Mouse (Mus musculus) gastrocnemius, adult 8-10 months (tissue): Measurements from ENCODE around the gene Mybl2. TPM values are rescaled to one million over a fixed set of nuclear protein-coding genes. Genes with fewer than 3 reads are reported as not detected.

ENCODE experiments used
- DNase-seq, 2 experiments: peaks; one replicate each; pipeline ENCODE4 v3.0.0; 2022; ENCODE audit warnings: low spot score in 2 of 2
- microRNA-seq: library from miRNA; unstranded; fragments of <30 nt; microRNA quantifications from one replicate; pipeline ENCODE4 v1.2.0, GENCODE M21; 2022
- total RNA-seq, 4 experiments: library from RNA; stranded (reverse); gene quantifications; 2 replicates each; pipeline ENCODE4 v1.2.4; 2022

Gene Mybl2
- total RNA-seq, 4 experiments from 2014 or later, result 0.27 to 0.53 (median 0.48) TPM; not detected in 1

- DNase-seq, result no peak
Observed at GRCm38 (mm10) chr2:163111413-163112201, 57.1 kb downstream of the Mybl2 start.

GRCm38 (mm10) chr2:163120626-163121352, 66.3 kb downstream of the Mybl2 start:
- no peak for DNase-seq

GRCm38 (mm10) chr2:163121353-163121660, 66.8 kb downstream of the Mybl2 start:
- no peak for DNase-seq

- DNase-seq, result peak in 1 of 2 experiments; percentile 35
Observed at GRCm38 (mm10) chr2:163122319-163122718, 67.8 kb downstream of the Mybl2 start.

GRCm38 (mm10) chr2:163123496-163123895, 69.0 kb downstream of the Mybl2 start:
- no peak for DNase-seq

- DNase-seq, result no peak
Observed at GRCm38 (mm10) chr2:163130837-163131236, 76.3 kb downstream of the Mybl2 start.

- DNase-seq, result no peak
Observed at GRCm38 (mm10) chr2:163132314-163132713, 77.8 kb downstream of the Mybl2 start.

Small RNA genes lying within 50 kb of the gene (microRNA-seq; reads per million reads assigned to microRNA genes)
- not detected for gene Gm22174
- gene Mir7003, result not detected

Other genes starting within 250 kb of the Mybl2 start
- gene Srsf6, start 123.2 kb upstream of the Mybl2 start, total RNA-seq, result 10 to 100 TPM; 29.8 to 41.1 (median 32.9) TPM
- gene L3mbtl1, start 111.2 kb upstream of the Mybl2 start, total RNA-seq, result not detected
- not detected for gene Sgk2, start 67.4 kb upstream of the Mybl2 start, total RNA-seq
- gene Ift52, start 37.3 kb upstream of the Mybl2 start, total RNA-seq, result 10 to 100 TPM; 16.3 to 17.8 (median 17.7) TPM
- not detected for gene Gtsf1l, start 33.2 kb downstream of the Mybl2 start, total RNA-seq
- under 1 TPM in 3 of 4 experiments, not detected in 1; 0.31 to 0.68 (median 0.62) TPM for gene Tox2, start 148.4 kb downstream of the Mybl2 start, total RNA-seq